Mouse (Mus musculus): ENCODE data around the gene Heatr6. TPM values are rescaled to one million over a fixed set of nuclear protein-coding genes. Genes with fewer than 3 reads are reported as not detected.
A peak's percentile ranks its signal among the peaks of the same experiment; 100 is the strongest.

The Heatr6 gene
- polyA plus RNA-seq, 1 experiment from 2014 or later = 28.7 TPM

- no peak overlapping the region for H3K9ac ChIP-seq (replicated peaks; ENCODE audit: low read depth, low read length)
- 60% methylated on average over 5 of the region's 5 CpGs for WGBS
Measured at GRCm38 (mm10) chr11:83741841-83742240, 11.7 kb upstream of the Heatr6 start.

DNA sequence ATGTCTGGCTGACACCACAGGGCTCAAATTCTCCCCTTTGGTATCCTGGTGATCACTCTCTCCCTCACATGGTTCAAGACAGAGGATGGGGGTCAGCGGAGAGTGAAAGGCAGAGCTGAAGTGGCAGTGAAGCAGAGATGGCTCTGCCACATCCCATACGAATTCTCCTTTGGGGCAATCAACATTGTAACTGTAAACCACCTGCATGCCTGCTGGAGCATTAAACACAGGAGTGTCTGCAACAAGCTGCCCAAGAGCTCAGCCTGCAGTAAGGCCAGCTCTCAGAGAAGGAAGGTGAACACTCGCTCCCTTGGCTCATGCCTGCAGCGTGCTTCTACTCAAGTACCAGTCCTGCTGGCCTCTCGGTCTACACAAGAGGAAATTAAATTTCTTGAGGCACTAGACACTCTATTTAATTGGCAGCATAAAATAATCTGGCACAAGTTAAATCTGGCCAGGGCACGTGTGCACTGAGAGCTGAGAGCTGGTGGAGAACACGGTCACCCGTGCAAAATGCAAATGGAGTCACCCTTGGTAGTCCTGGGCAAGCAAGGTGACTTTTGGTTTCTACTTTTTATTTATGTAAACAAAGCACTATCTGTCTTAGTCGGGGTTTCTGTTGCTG, 10.7 kb upstream of the Heatr6 start:
- H3K9ac ChIP-seq (replicated peaks; ENCODE audit: low read depth, low read length) = no peak overlapping the region
- no peak overlapping the region for H3K27ac ChIP-seq (ENCODE audit: low read length)
- no peaks in the 10 kb centered on the region for H3K4me1 ChIP-seq (ENCODE audit: control insufficient read depth, insufficient read depth, low read length)
- no peaks in the 10 kb centered on the region for H3K27me3 ChIP-seq (ENCODE audit: control insufficient read depth, insufficient read depth, low read length)
- ATAC-seq (ENCODE audit: insufficient number of reproducible peaks, insufficient read depth, low FRiP score, low read depth) = no peak
- H3K4me2 ChIP-seq (replicated peaks; ENCODE audit: low read depth, low read length) = no peak overlapping the region
- WGBS = 74% methylated on average over 9 of the region's 9 CpGs
- no peak overlapping the region for H3K4me3 ChIP-seq (ENCODE audit: low read depth, low read length)
- no peaks in the 10 kb centered on the region for H3K36me3 ChIP-seq (ENCODE audit: control insufficient read depth, insufficient read depth, low read length)
- no peaks in the 10 kb centered on the region for H3K9me3 ChIP-seq (ENCODE audit: control insufficient read depth, low read depth, low read length)

More at GRCm38 (mm10) chr11:83741841-83742240, 11.7 kb upstream of the Heatr6 start:
- no peak for ATAC-seq (ENCODE audit: insufficient number of reproducible peaks, insufficient read depth, low FRiP score, low read depth)
- Histone ChIP-seq H3K4me2 (replicated peaks; ENCODE audit: low read depth, low read length) (no peak overlapping the region), H3K4me3 (ENCODE audit: low read depth, low read length) (no peak overlapping the region), H3K36me3 (ENCODE audit: control insufficient read depth, insufficient read depth, low read length) (no peaks in the 10 kb centered on the region), H3K27me3 (ENCODE audit: control insufficient read depth, insufficient read depth, low read length) (no peaks in the 10 kb centered on the region), H3K9me3 (ENCODE audit: control insufficient read depth, low read depth, low read length) (no peaks in the 10 kb centered on the region), H3K27ac (ENCODE audit: low read length) (no peak overlapping the region), H3K4me1 (ENCODE audit: control insufficient read depth, insufficient read depth, low read length) (no peaks in the 10 kb centered on the region)

- H3K9ac ChIP-seq (replicated peaks; ENCODE audit: low read depth, low read length) = no peak overlapping the region
- 77% methylated on average over 3 of the region's 3 CpGs for WGBS
- no peak for ATAC-seq (ENCODE audit: insufficient number of reproducible peaks, insufficient read depth, low FRiP score, low read depth)
Measured at GRCm38 (mm10) chr11:83743525-83743924, 10.0 kb upstream of the Heatr6 start.

DNA sequence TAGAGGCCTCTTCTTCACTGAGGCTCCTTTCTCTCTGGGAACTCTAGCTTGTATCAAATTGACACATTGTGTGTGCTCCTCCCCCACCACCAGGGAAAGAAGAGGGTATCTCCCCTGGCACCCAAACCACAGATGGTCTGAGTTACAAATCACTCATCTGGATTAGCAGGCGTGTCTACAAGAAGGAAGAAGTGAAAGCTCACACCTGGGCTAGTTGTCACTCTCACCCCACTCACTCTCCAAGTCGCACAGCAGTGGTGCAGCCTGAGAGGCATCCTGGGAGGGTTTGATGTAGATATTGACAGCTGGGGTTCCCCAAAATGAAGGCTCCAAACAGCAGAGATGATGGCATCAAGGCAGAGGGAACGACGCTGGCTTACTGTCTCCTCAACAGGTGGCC, 7.3 kb upstream of the Heatr6 start:
- Histone ChIP-seq H3K9me3 (ENCODE audit: control insufficient read depth, low read depth, low read length) (no peaks in the 10 kb centered on the region), H3K36me3 (ENCODE audit: control insufficient read depth, insufficient read depth, low read length) (no peaks in the 10 kb centered on the region), H3K27me3 (ENCODE audit: control insufficient read depth, insufficient read depth, low read length) (no peaks in the 10 kb centered on the region), H3K4me1 (ENCODE audit: control insufficient read depth, insufficient read depth, low read length) (no peaks in the 10 kb centered on the region), H3K9ac (replicated peaks; ENCODE audit: low read depth, low read length) (no peak overlapping the region), H3K4me2 (replicated peaks; ENCODE audit: low read depth, low read length) (no peak overlapping the region), H3K4me3 (ENCODE audit: low read depth, low read length) (no peak overlapping the region), H3K27ac (ENCODE audit: low read length) (no peak overlapping the region)
- no peak for ATAC-seq (ENCODE audit: insufficient number of reproducible peaks, insufficient read depth, low FRiP score, low read depth)
- WGBS = 40% methylated on average over 4 of the region's 4 CpGs

More at GRCm38 (mm10) chr11:83743525-83743924, 10.0 kb upstream of the Heatr6 start:
- no peaks in the 10 kb centered on the region for H3K36me3 ChIP-seq (ENCODE audit: control insufficient read depth, insufficient read depth, low read length)
- no peak overlapping the region for H3K4me3 ChIP-seq (ENCODE audit: low read depth, low read length)
- no peaks in the 10 kb centered on the region for H3K4me1 ChIP-seq (ENCODE audit: control insufficient read depth, insufficient read depth, low read length)
- H3K27ac ChIP-seq (ENCODE audit: low read length) = no peak overlapping the region
- H3K27me3 ChIP-seq (ENCODE audit: control insufficient read depth, insufficient read depth, low read length) = no peaks in the 10 kb centered on the region
- H3K4me2 ChIP-seq (replicated peaks; ENCODE audit: low read depth, low read length) = no peak overlapping the region
- no peaks in the 10 kb centered on the region for H3K9me3 ChIP-seq (ENCODE audit: control insufficient read depth, low read depth, low read length)

DNA sequence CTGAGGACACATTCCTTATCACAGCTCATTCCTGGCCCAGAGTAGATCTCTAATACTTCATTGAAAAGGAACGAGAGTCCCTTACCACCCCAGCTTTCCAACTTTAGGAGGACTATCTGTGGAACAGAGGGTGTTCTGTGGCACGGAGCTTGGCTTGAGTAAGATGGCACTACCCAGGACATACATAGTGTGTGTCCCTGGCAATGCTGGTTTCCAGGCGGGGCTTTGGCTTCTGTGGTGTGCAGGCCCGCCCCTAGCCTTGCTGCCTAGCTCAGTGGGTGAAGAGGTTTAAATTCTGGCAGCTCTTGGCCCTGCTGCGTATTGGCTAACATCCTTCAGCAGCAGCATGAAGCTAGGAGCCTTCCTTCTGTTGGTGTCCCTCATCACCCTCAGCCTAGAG, 6.8 kb upstream of the Heatr6 start, which contains the start of gene Wfdc21:
TSS of gene Wfdc21 (plus strand) at position 260 of the 400 bp plus-strand sequence.
- Histone ChIP-seq H3K4me3 (ENCODE audit: low read depth, low read length) (no peak within 1 kb of the TSS), H3K4me1 (ENCODE audit: control insufficient read depth, insufficient read depth, low read length) (no peaks in the 10 kb centered on the region), H3K9me3 (ENCODE audit: control insufficient read depth, low read depth, low read length) (no peaks in the 10 kb centered on the region), H3K27ac (ENCODE audit: low read length) (no peak within 1 kb of the TSS), H3K9ac (replicated peaks; ENCODE audit: low read depth, low read length) (no peak within 1 kb of the TSS), H3K36me3 (ENCODE audit: control insufficient read depth, insufficient read depth, low read length) (no peaks in the 10 kb centered on the region), H3K27me3 (ENCODE audit: control insufficient read depth, insufficient read depth, low read length) (no peaks in the 10 kb centered on the region), H3K4me2 (replicated peaks; ENCODE audit: low read depth, low read length) (no peak within 1 kb of the TSS)
- ATAC-seq (ENCODE audit: insufficient number of reproducible peaks, insufficient read depth, low FRiP score, low read depth) = no peak
- WGBS = 73% methylated on average over 5 of the region's 5 CpGs

DNA sequence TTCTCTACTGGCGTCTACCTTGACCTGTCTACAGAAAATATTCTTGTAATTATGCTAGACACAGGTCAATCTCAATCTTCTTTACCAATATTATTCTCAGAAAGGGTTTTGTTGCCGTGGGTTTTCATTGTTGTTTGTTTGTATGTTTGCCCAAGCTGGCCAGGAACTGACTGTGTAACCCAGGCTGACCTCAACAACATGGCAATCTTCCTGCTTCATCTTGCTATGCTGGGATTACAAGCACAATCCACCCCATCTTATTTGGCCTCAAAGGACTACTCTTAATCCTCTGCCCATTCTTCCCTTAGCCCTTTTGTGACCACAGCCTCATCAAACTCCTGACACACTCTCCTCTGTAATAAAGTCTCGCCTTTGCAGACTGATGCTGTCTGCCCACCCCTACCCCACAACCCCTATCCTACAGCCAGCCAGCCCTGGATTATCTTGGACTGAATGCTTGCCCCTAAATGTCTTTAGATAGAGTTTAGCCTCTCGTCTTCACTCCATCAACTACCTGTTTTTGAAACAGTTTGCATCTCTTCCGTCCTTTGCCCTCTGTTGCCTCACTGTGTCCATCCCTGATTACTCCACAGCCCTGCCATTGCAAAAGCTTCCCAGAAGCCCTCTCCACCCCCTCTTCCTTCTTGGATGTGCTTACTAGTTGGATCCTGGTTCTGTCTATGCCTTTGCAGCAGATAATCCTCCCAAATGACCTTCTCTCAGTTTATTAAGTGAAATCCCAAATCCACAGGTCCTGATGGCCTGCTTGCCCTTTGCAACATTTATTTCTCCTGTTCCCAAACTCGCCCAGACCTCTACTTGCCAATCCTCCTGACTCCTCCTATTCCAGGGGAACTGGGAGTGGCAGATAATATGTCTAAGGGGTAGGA, 5.9 kb upstream of the Heatr6 start:
- Histone ChIP-seq H3K9ac (replicated peaks; ENCODE audit: low read depth, low read length) (no peak overlapping the region), H3K36me3 (ENCODE audit: control insufficient read depth, insufficient read depth, low read length) (no peaks in the 10 kb centered on the region), H3K27ac (ENCODE audit: low read length) (no peak overlapping the region), H3K27me3 (ENCODE audit: control insufficient read depth, insufficient read depth, low read length) (no peaks in the 10 kb centered on the region), H3K4me1 (ENCODE audit: control insufficient read depth, insufficient read depth, low read length) (no peaks in the 10 kb centered on the region), H3K4me3 (ENCODE audit: low read depth, low read length) (no peak overlapping the region), H3K9me3 (ENCODE audit: control insufficient read depth, low read depth, low read length) (no peaks in the 10 kb centered on the region), H3K4me2 (replicated peaks; ENCODE audit: low read depth, low read length) (no peak overlapping the region)
- ATAC-seq (ENCODE audit: insufficient number of reproducible peaks, insufficient read depth, low FRiP score, low read depth) = no peak
- 67% methylated on average over 6 of the region's 6 CpGs for WGBS

DNA sequence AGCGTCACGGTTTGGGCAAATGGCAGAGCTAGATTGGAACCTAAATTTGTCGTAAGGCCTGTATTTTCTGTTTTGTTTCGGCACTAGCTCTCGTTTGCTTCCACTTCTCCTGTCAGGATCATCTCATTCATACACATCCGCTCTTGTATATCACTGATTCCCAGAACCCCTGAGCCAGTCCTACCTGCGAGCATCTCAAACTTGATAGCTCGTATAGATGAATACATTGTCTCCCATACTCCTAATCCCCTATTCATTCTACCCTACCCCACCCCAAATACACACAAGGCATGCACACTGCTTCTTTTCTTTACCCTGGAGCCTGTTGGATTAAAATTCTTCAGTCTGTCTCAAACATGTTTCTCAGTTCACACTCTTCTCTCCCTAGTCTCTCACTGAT, 731 bp downstream of the Heatr6 start:
- peaks cover 6% of the 10 kb centered on the region for H3K4me1 ChIP-seq (ENCODE audit: control insufficient read depth, insufficient read depth, low read length)
- WGBS = 5% methylated on average over 8 of the region's 8 CpGs
- no peaks in the 10 kb centered on the region for H3K9me3 ChIP-seq (ENCODE audit: control insufficient read depth, low read depth, low read length)
- H3K27ac ChIP-seq (ENCODE audit: low read length) = peak overlapping the region; percentile 84; the same call in 1 of the 2 replicates
- peaks cover 24% of the 10 kb centered on the region for H3K36me3 ChIP-seq (ENCODE audit: control insufficient read depth, insufficient read depth, low read length)
- peak overlapping the region; percentile 86 for H3K4me3 ChIP-seq (ENCODE audit: low read depth, low read length)
- peak overlapping the region; percentile 63 for H3K4me2 ChIP-seq (replicated peaks; ENCODE audit: low read depth, low read length)
- H3K27me3 ChIP-seq (ENCODE audit: control insufficient read depth, insufficient read depth, low read length) = no peaks in the 10 kb centered on the region
- peak overlapping the region; percentile 67 for H3K9ac ChIP-seq (replicated peaks; ENCODE audit: low read depth, low read length)
- no peak for ATAC-seq (ENCODE audit: insufficient number of reproducible peaks, insufficient read depth, low FRiP score, low read depth)

DNA sequence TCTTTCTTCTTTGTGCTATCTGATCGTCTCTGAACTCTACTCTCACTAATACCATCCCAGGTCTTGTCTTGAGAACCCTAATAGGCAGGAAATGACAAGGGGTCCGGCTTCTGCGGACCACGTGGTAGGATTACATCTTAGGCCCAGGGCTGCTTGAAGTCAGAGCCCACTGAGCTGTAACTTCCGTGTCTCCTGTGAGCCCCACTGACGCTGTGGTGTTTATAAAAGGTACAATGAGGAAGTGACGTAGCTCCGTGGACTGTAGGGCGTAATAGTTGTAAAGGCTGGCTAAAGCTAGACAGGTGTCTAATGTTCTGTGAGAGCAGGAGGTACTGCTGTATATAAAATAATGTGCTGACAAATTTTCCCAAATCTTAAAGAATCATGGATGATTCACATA, 13.8 kb downstream of the Heatr6 start:
- no peaks in the 10 kb centered on the region for H3K9me3 ChIP-seq (ENCODE audit: control insufficient read depth, low read depth, low read length)
- H3K9ac ChIP-seq (replicated peaks; ENCODE audit: low read depth, low read length) = no peak overlapping the region
- H3K27ac ChIP-seq (ENCODE audit: low read length) = no peak overlapping the region
- 89% methylated on average over 9 of the region's 9 CpGs for WGBS
- no peaks in the 10 kb centered on the region for H3K4me1 ChIP-seq (ENCODE audit: control insufficient read depth, insufficient read depth, low read length)
- no peaks in the 10 kb centered on the region for H3K27me3 ChIP-seq (ENCODE audit: control insufficient read depth, insufficient read depth, low read length)
- no peak overlapping the region for H3K4me2 ChIP-seq (replicated peaks; ENCODE audit: low read depth, low read length)
- H3K4me3 ChIP-seq (ENCODE audit: low read depth, low read length) = no peak overlapping the region
- no peak for ATAC-seq (ENCODE audit: insufficient number of reproducible peaks, insufficient read depth, low FRiP score, low read depth)
- peaks cover 69% of the 10 kb centered on the region for H3K36me3 ChIP-seq (ENCODE audit: control insufficient read depth, insufficient read depth, low read length)
